Mouse (Mus musculus): ENCODE results near the gene Synm. TPM values are rescaled to one million over a fixed set of nuclear protein-coding genes. Genes with fewer than 3 reads are reported as not detected.

The Synm gene
- 8.1 and 9.5 TPM in 2 replicates for polyA plus RNA-seq (2015; fragmentation: Nextera tagmentation; extraction: Ambion mirVana)

- H3K27me3 ChIP-seq (ENCODE audit: control insufficient read depth, insufficient read depth, low read length), result no peaks in the 10 kb centered on the region
- peaks cover 8% of the 10 kb centered on the region; the same call in 1 of the 2 replicates for H3K4me1 ChIP-seq (ENCODE audit: control insufficient read depth, insufficient read depth, low read length)
- peak; percentile 90 for ATAC-seq (ENCODE audit: insufficient read depth, low FRiP score)
- under 1% methylated on average over 37 of the region's 37 CpGs for WGBS
- no peaks in the 10 kb centered on the region for H3K36me3 ChIP-seq (ENCODE audit: control insufficient read depth, insufficient read depth, low read length)
- peak within 1 kb of the TSS; percentile 80 for H3K9ac ChIP-seq (ENCODE audit: low read length)
- H3K4me2 ChIP-seq (ENCODE audit: low read depth, low read length), result peak within 1 kb of the TSS; percentile 99
- no peaks in the 10 kb centered on the region for H3K9me3 ChIP-seq (replicated peaks; ENCODE audit: control insufficient read depth, low read length)
- H3K27ac ChIP-seq (ENCODE audit: low read length), result peak within 1 kb of the TSS; percentile 86
- H3K4me3 ChIP-seq (replicated peaks; ENCODE audit: low read length), result peak within 1 kb of the TSS; percentile 68
Measured at GRCm38 (mm10) chr7:67759629-67759995, at the start of gene Synm. Gene Synm, minus strand, starts transcription at chr7:67759742.

DNA sequence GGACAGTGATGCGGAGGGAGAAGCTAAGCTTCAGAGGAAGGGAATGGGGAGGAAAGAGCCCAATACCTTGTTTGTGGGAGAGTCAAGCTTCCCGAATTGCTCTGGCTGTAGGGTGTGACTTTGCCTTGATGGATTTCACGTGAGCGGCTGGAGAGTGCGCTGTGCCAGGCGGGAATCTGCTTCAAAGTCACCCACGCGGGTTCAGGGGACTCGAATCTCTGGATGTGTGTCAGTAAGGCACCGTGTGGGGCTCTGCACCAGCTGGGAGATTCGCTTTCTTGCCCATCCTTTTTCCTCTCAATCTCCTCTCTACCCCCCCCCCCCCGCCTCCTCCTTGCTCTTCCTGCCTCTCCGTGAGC, 44.3 kb upstream of the Synm start:
- Histone ChIP-seq H3K4me2 (ENCODE audit: low read depth, low read length) (peak overlapping the region; percentile 57), H3K9ac (ENCODE audit: low read length) (peak overlapping the region; percentile 61), H3K9me3 (replicated peaks; ENCODE audit: control insufficient read depth, low read length) (no peaks in the 10 kb centered on the region), H3K27ac (ENCODE audit: low read length) (no peak overlapping the region), H3K27me3 (ENCODE audit: control insufficient read depth, insufficient read depth, low read length) (no peaks in the 10 kb centered on the region), H3K4me1 (ENCODE audit: control insufficient read depth, insufficient read depth, low read length) (peaks cover 4% of the 10 kb centered on the region; the same call in 1 of the 2 replicates), H3K36me3 (ENCODE audit: control insufficient read depth, insufficient read depth, low read length) (no peaks in the 10 kb centered on the region), H3K4me3 (replicated peaks; ENCODE audit: low read length) (peak overlapping the region; percentile 32)
- no peak for ATAC-seq (ENCODE audit: insufficient read depth, low FRiP score)
- 14% methylated on average over 13 of the region's 13 CpGs for WGBS

- H3K4me3 ChIP-seq (replicated peaks; ENCODE audit: low read length), result peak overlapping the region; percentile 32
- peak overlapping the region; percentile 26; the same call in 1 of the 2 replicates for H3K27ac ChIP-seq (ENCODE audit: low read length)
- no peaks in the 10 kb centered on the region for H3K36me3 ChIP-seq (ENCODE audit: control insufficient read depth, insufficient read depth, low read length)
- peak overlapping the region; percentile 57 for H3K4me2 ChIP-seq (ENCODE audit: low read depth, low read length)
- H3K27me3 ChIP-seq (ENCODE audit: control insufficient read depth, insufficient read depth, low read length), result no peaks in the 10 kb centered on the region
- peak overlapping the region; percentile 61 for H3K9ac ChIP-seq (ENCODE audit: low read length)
- WGBS, result 11% methylated on average over 28 of the region's 28 CpGs
- H3K9me3 ChIP-seq (replicated peaks; ENCODE audit: control insufficient read depth, low read length), result no peaks in the 10 kb centered on the region
- ATAC-seq (ENCODE audit: insufficient read depth, low FRiP score), result peak; percentile 90
- H3K4me1 ChIP-seq (ENCODE audit: control insufficient read depth, insufficient read depth, low read length), result peaks cover 4% of the 10 kb centered on the region; the same call in 1 of the 2 replicates
Measured at GRCm38 (mm10) chr7:67803015-67803856, 43.7 kb upstream of the Synm start.

DNA sequence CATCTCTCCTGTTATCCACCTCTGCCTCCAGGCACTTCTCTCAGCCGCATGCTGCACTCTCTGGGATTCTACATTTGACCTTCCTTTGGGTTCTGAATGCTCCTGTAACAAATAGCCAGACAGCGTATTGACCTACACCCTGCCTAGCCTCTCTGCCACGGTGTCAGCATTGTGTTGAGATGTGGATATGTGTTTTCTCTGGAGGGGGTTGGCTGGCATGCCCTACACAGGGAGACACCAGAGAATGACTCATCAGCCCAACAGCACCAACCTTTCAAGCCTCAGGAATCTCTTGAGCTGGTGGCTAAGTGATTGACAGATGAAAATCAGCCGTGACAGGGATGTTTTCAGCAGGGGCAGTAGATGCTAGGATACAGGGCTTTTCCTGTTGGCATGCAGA, 41.5 kb upstream of the Synm start:
- no peaks in the 10 kb centered on the region for H3K36me3 ChIP-seq (ENCODE audit: control insufficient read depth, insufficient read depth, low read length)
- no peak overlapping the region for H3K4me3 ChIP-seq (replicated peaks; ENCODE audit: low read length)
- H3K27ac ChIP-seq (ENCODE audit: low read length), result no peak overlapping the region
- H3K9me3 ChIP-seq (replicated peaks; ENCODE audit: control insufficient read depth, low read length), result no peaks in the 10 kb centered on the region
- WGBS, result 70% methylated on average over 4 of the region's 4 CpGs
- H3K9ac ChIP-seq (ENCODE audit: low read length), result no peak overlapping the region
- H3K4me2 ChIP-seq (ENCODE audit: low read depth, low read length), result no peak overlapping the region
- peaks cover 4% of the 10 kb centered on the region; the same call in 1 of the 2 replicates for H3K4me1 ChIP-seq (ENCODE audit: control insufficient read depth, insufficient read depth, low read length)
- ATAC-seq (ENCODE audit: insufficient read depth, low FRiP score), result no peak
- no peaks in the 10 kb centered on the region for H3K27me3 ChIP-seq (ENCODE audit: control insufficient read depth, insufficient read depth, low read length)

GRCm38 (mm10) chr7:67800547-67800946, 41.0 kb upstream of the Synm start:
- Histone ChIP-seq H3K36me3 (ENCODE audit: control insufficient read depth, insufficient read depth, low read length) (no peaks in the 10 kb centered on the region), H3K4me1 (ENCODE audit: control insufficient read depth, insufficient read depth, low read length) (peaks cover 4% of the 10 kb centered on the region; the same call in 1 of the 2 replicates), H3K9ac (ENCODE audit: low read length) (no peak overlapping the region), H3K4me2 (ENCODE audit: low read depth, low read length) (no peak overlapping the region), H3K27me3 (ENCODE audit: control insufficient read depth, insufficient read depth, low read length) (no peaks in the 10 kb centered on the region), H3K27ac (ENCODE audit: low read length) (no peak overlapping the region), H3K9me3 (replicated peaks; ENCODE audit: control insufficient read depth, low read length) (no peaks in the 10 kb centered on the region), H3K4me3 (replicated peaks; ENCODE audit: low read length) (no peak overlapping the region)
- no peak for ATAC-seq (ENCODE audit: insufficient read depth, low FRiP score)
- 84% methylated on average over 6 of the region's 6 CpGs for WGBS

- no peak overlapping the region for H3K4me2 ChIP-seq (ENCODE audit: low read depth, low read length)
- WGBS, result 83% methylated on average over 4 of the region's 4 CpGs
- H3K27ac ChIP-seq (ENCODE audit: low read length), result no peak overlapping the region
- H3K9ac ChIP-seq (ENCODE audit: low read length), result no peak overlapping the region
- H3K4me1 ChIP-seq (ENCODE audit: control insufficient read depth, insufficient read depth, low read length), result peaks cover 4% of the 10 kb centered on the region; the same call in 1 of the 2 replicates
- H3K9me3 ChIP-seq (replicated peaks; ENCODE audit: control insufficient read depth, low read length), result no peaks in the 10 kb centered on the region
- no peak for ATAC-seq (ENCODE audit: insufficient read depth, low FRiP score)
- no peaks in the 10 kb centered on the region for H3K36me3 ChIP-seq (ENCODE audit: control insufficient read depth, insufficient read depth, low read length)
- H3K4me3 ChIP-seq (replicated peaks; ENCODE audit: low read length), result no peak overlapping the region
- H3K27me3 ChIP-seq (ENCODE audit: control insufficient read depth, insufficient read depth, low read length), result no peaks in the 10 kb centered on the region
Measured at GRCm38 (mm10) chr7:67798476-67798875, 38.9 kb upstream of the Synm start.

GRCm38 (mm10) chr7:67797065-67797464, 37.5 kb upstream of the Synm start:
- Histone ChIP-seq H3K27ac (ENCODE audit: low read length) (no peak overlapping the region), H3K4me3 (replicated peaks; ENCODE audit: low read length) (no peak overlapping the region), H3K4me1 (ENCODE audit: control insufficient read depth, insufficient read depth, low read length) (no peaks in the 10 kb centered on the region), H3K9me3 (replicated peaks; ENCODE audit: control insufficient read depth, low read length) (no peaks in the 10 kb centered on the region), H3K36me3 (ENCODE audit: control insufficient read depth, insufficient read depth, low read length) (no peaks in the 10 kb centered on the region), H3K27me3 (ENCODE audit: control insufficient read depth, insufficient read depth, low read length) (no peaks in the 10 kb centered on the region), H3K9ac (ENCODE audit: low read length) (no peak overlapping the region), H3K4me2 (ENCODE audit: low read depth, low read length) (no peak overlapping the region)
- 18% methylated on average over 8 of the region's 8 CpGs for WGBS
- ATAC-seq (ENCODE audit: insufficient read depth, low FRiP score), result no peak

DNA sequence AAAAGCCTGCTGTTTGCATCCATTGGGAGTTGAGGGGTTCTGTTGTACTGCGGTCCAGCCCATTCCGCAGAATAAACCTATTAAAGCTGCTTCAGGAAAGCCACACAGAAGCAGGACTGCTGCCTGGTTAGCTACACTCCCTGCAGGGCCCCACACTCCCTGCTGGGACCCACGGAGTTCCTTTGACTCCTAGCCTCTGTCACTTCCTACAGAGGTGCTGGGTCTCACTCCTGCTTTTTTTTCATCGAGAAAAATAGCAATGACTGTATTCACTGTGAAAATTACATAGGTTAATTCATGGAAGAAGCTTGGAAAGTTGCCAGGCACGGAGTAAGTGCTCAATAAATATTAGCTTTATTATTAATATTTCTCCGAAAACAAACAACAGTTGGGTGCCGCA, 33.9 kb upstream of the Synm start:
- Histone ChIP-seq H3K9me3 (replicated peaks; ENCODE audit: control insufficient read depth, low read length) (no peaks in the 10 kb centered on the region), H3K9ac (ENCODE audit: low read length) (no peak overlapping the region), H3K27me3 (ENCODE audit: control insufficient read depth, insufficient read depth, low read length) (no peaks in the 10 kb centered on the region), H3K4me1 (ENCODE audit: control insufficient read depth, insufficient read depth, low read length) (no peaks in the 10 kb centered on the region), H3K4me3 (replicated peaks; ENCODE audit: low read length) (no peak overlapping the region), H3K27ac (ENCODE audit: low read length) (peak overlapping the region; percentile 63), H3K36me3 (ENCODE audit: control insufficient read depth, insufficient read depth, low read length) (no peaks in the 10 kb centered on the region), H3K4me2 (ENCODE audit: low read depth, low read length) (no peak overlapping the region)
- 48% methylated on average over 7 of the region's 7 CpGs for WGBS
- peak; percentile 82 for ATAC-seq (ENCODE audit: insufficient read depth, low FRiP score)

GRCm38 (mm10) chr7:67791256-67791655, 31.7 kb upstream of the Synm start:
- Histone ChIP-seq H3K9ac (ENCODE audit: low read length) (no peak overlapping the region), H3K9me3 (replicated peaks; ENCODE audit: control insufficient read depth, low read length) (no peaks in the 10 kb centered on the region), H3K36me3 (ENCODE audit: control insufficient read depth, insufficient read depth, low read length) (no peaks in the 10 kb centered on the region), H3K4me2 (ENCODE audit: low read depth, low read length) (no peak overlapping the region), H3K4me3 (replicated peaks; ENCODE audit: low read length) (no peak overlapping the region), H3K27me3 (ENCODE audit: control insufficient read depth, insufficient read depth, low read length) (no peaks in the 10 kb centered on the region), H3K4me1 (ENCODE audit: control insufficient read depth, insufficient read depth, low read length) (no peaks in the 10 kb centered on the region), H3K27ac (ENCODE audit: low read length) (no peak overlapping the region)
- WGBS, result 61% methylated on average over 7 of the region's 7 CpGs
- no peak for ATAC-seq (ENCODE audit: insufficient read depth, low FRiP score)
